Mouse (Mus musculus) layer of hippocampus, adult 18-20 months (tissue): ENCODE measurements around the gene Grin2d. TPM values are rescaled to one million over a fixed set of nuclear protein-coding genes. Genes with fewer than 3 reads are reported as not detected.

Experiments used
- DNase-seq, 2 experiments: peaks; one replicate each; pipeline ENCODE4 v3.0.0; 2022; ENCODE audit warnings: low spot score in 2 of 2
- total RNA-seq, 2 experiments: library from RNA; stranded (reverse); gene quantifications; 2 replicates each; pipeline ENCODE4 v1.2.3; 2021

The Grin2d gene
- total RNA-seq, 2 experiments from 2014 or later = 10.6 to 10.7 TPM

DNA sequence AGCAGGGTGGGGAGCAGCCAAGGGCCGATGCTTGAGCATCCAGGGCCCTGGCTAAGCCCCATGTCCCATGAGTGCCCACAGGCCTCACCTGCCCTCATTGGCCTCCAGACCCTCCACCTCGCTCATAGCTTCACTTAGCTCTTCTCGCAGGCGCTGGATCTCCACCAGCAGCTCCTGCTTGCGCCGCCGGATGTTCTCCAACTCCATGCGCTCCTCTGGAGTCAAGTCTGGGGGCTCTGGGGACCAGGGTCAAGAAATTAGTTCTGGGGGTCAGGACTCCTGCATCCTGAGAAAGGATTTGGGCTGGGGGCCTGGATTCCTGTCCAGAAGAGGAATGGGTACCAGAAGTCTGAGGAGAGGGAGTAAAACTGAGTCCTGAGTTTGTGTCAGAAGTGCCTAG lies 65.3 kb downstream of the Grin2d start:
- no peak for DNase-seq

- DNase-seq = no peak
These were observed 68.7 kb downstream of the Grin2d start for GRCm38 (mm10) chr7:45809276-45810075.

DNA sequence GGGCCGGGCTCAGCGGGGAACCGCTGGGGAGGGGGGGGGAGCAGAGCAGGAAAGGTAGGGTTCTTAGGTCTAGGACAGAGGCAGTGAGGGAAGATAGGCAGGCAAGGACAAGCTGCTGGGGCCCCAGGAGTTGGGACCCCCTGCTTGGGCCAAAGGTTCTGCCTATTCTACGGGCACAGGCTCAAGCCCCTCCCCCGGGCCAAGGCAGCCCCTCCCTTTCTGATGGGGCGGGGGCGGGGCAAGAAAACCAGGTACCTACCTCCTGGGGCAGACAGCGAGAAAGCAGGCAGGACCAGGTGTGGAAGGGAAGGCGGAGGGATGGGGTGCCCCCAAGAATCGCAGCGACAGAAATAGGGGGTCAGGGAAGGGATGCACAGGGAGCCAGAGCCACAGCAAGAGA lies 69.7 kb downstream of the Grin2d start:
- DNase-seq = no peak

GRCm38 (mm10) chr7:45805941-45806340 lies 72.2 kb downstream of the Grin2d start:
- no peak for DNase-seq

DNA sequence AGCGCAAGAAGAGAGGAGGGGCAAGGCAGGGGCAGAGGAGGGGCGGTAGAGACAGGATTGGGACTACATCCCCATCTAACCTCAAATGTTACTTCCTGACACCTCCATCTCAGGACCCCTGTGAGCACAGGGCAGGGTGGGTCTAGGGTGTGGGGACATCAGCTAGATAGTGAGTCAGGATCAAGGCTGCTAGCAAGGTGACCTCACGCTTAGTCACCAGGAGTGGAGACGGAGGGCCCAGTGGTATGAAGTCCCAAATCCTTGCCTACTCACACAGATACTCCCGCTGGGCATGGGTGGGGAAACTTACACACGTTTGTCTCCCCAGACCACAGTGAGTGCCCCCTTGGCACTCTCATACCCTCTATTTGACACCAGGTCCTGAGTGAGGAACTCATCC lies 75.6 kb downstream of the Grin2d start:
- DNase-seq = no peak

DNA sequence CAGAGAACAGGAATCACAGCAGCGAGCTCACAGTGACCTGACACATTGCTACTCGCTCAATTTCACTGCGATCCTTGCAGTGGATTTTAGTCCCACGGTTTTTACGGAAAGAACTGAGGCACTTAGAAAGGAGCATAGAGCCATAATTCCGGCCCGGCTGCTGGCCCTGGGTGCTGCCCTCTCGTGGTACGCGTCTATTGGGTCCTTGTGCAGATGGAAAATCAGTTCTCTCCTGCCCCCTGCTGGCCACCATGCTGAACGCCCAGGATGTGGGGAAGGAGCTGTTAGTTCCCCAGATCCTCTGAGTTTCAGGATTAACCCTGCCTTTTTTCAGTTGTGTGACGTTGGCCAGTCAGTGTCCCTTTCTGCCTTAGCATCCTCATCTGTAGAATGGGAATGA lies 76.8 kb downstream of the Grin2d start:
- DNase-seq = peak; percentile 88 to 97

DNA sequence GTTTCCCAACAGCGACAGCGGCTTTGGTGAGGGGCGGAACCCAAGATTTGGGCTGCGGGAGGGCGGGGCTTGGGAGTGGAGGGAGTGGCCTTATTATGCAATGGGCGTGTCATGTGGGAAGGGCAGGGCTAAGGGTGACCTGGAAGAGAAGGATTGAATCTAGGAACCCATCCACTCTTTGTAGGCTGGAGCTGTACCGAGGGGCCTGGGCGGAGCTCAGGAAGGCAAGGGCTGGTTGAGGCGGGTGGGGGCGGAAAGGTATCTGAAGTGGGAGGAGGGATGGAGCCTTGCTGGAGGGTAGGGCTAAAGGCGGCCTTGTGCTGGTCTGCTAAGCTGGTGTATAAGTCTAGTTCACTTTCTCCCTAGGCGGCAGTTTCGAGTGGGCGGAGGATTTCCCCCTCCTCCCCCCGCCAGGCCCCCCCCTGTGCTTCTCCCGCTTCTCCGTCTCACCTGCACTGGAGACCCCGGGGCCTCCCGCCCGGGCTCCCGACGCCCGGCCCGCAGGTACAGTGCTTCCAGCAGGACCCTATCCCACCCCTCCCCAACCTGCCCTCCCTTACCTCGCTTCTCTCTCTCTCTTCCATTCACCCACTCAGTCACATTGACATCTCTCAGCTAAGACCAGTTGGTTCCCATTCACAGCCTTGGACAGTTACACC lies 77.5 kb downstream of the Grin2d start:
- DNase-seq = no peak

- no peak for DNase-seq
These were observed 78.2 kb downstream of the Grin2d start for GRCm38 (mm10) chr7:45800001-45800400.

- DNase-seq = no peak
These were observed 79.2 kb downstream of the Grin2d start for GRCm38 (mm10) chr7:45798931-45799330.

DNA sequence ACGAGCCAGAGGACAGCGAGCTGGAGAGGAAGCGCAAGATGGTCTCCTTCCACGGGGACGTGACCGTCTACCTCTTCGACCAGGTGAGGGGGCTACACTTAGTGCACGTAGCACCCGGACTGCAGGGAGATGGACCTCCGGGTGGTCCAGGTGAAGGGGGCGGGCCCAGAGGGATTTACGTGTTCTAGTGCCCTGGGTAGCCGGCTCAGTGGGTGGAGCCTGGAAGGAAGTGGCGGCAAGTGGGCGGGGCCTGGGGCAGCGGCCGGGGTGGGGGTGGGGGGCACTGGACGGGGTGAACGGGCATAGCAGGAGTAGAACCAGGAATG lies 79.7 kb downstream of the Grin2d start:
- DNase-seq = no peak

- no peak for DNase-seq
These were observed 80.3 kb downstream of the Grin2d start for GRCm38 (mm10) chr7:45797661-45798510.

- no peak for DNase-seq
These were observed 81.2 kb downstream of the Grin2d start for GRCm38 (mm10) chr7:45796950-45797349.

DNA sequence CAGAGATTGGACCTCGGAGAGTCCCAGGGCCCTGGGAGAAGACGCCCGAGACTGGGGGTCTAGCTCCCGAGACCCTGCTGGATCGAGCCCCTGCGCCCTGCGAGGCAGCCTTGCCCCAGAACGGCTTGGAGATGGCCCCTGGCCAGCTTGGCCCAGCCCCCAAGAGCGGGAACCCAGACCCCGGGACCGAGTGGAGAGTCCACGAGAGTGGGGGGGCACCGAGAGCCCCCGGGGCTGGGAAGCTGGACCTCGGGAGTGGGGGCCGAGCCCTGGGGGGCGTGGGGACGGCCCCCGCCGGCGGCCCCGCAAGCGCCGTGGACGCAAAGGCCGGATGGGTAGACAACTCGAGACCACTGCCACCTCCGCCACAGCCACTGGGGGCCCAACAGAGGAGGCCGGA lies 83.2 kb downstream of the Grin2d start:
- DNase-seq = no peak

GRCm38 (mm10) chr7:45793969-45794585 lies 84.1 kb downstream of the Grin2d start:
- DNase-seq = no peak

DNA sequence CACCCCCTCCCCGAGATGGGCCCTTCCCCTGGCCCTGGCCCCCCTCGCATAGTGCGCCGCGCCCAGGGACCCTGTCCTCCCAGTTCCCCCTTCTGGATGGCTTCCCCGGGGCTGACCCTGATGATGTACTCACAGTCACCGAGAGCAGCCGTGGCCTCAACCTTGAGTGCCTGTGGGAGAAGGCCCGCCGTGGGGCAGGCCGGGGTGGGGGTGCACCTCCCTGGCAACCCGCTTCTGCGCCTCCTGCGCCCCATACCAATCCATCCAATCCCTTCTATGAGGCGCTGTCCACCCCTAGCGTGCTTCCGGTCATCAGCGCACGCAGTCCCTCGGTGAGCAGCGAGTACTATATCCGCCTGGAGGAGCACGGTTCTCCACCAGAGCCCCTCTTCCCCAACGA lies 84.9 kb downstream of the Grin2d start:
- DNase-seq = no peak

DNA sequence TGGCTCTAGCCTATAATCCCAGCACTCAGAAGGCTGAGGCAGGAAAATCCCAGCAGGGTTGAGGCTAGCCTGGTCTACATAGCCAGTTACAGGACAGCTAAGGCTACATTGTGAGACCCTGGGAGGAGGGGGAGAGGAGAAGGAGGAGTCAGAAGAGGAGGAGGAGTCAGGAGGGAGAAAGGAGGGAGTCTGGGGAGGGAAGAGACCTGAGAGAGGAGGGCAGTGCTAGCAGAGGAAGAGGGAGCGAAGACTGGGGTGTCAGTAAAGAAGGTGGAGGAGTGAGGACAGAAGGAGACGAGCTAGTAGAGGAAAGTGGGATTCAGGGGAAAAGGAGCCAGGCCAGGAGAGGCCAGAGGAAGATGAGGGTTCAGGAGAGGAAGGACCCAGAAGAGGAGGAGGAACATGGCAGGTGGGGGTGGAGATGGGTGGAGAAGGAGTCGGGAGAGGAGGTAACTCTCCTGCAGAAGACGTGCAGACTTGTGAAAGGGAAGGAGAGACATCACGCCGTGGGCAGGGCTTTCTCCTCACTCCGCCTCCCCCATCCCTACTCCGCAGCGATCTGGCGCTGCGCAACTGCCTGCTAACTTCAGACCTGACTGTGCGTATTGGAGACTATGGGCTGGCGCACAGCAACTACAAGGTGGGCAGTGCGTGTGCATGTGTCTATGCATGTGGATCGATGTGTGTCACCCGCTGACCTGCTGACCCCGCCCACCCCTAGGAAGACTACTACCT lies 86.3 kb downstream of the Grin2d start:
- no peak for DNase-seq

- no peak for DNase-seq
These were observed 87.5 kb downstream of the Grin2d start for GRCm38 (mm10) chr7:45790721-45791120.

- no peak for DNase-seq
These were observed 90.5 kb downstream of the Grin2d start for GRCm38 (mm10) chr7:45787642-45788041.

DNA sequence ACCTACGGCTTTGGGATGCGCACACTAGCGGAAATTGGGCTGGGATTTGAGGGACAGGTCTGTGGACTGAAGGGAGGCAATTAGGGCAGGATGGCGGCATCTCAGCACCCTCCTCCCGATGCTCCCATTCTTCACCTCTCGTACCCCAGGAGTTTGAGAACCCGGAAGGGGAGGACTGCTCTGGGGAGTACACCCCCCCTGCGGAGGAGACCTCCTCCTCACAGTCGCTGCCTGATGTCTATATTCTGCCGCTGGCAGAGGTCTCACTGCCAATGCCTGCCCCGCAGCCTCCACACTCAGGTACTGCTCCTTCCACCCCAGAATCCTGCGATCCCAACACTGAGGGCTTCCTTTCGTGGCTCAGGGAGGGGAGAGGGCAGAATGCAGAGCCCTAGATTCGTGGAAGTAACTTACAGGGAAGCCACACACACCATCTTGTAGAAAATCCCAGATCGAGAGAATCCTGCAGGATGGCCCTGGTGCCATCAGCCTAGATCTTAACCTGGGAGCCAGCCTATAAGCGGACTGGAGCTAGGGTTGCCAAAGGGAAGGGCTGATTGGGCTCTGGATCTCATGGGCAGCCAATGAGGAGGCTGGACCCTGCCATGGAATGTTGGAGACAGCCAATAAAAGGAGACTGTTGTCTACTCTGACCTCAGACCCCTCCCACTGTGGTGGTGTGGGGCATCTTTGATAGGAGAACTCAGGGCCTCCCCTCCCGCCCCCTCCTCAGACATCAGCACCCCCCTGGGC lies 91.3 kb downstream of the Grin2d start:
- peak in 1 of 2 experiments; percentile 77 for DNase-seq

DNA sequence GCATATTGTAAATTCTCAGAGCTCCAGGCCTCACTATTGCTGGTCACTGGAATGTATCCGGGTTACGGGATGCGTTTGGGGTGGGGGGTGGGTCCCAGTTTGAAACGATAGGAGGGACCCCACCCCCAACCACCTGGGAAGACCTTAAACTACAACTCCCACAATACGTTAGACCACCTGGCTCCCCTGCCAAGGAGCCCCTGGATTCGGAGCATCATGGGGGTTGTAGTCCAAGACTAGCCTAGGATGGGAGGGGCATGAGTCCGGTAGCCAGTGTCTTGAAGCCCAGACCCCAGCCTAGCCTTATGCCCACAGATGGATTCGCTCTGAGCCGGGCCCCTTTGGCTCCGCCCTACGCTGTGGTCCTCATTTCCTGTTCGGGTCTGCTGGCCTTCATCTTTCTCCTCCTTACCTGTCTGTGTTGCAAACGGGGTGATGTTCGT lies 92.0 kb downstream of the Grin2d start:
- DNase-seq = no peak
